Mouse (Mus musculus) splenic B cell, adult 2 months (primary cell): Measurements from ENCODE around the gene Slc12a9.

Source experiments
- DNase-seq: peaks from one replicate; pipeline ENCODE4 v3.0.0-alpha.2; 2011; ENCODE audit warnings: low read depth, low spot score
- H3K27me3 ChIP-seq: 2 replicates; pipeline ENCODE4 v1.6.1; 2012; ENCODE audit warnings: mild to moderate bottlenecking, low read length, moderate library complexity, mixed read lengths; ENCODE audit not compliant: control insufficient read depth, poor library complexity, insufficient read depth, severe bottlenecking
- H3K36me3 ChIP-seq: 2 replicates; pipeline ENCODE4 v1.6.1; 2012; ENCODE audit warnings: mild to moderate bottlenecking, low read length, moderate library complexity, mixed read lengths; ENCODE audit not compliant: control insufficient read depth, poor library complexity, insufficient read depth, severe bottlenecking

Slc12a9 gene

GRCm38 (mm10) chr5:137333512-137334174 lies at the start of gene Slc12a9:
Gene Slc12a9, minus strand, starts transcription at chr5:137333597.
- peak; percentile 94 for DNase-seq
- H3K27me3 ChIP-seq = no peaks in the 10 kb centered on the region

GRCm38 (mm10) chr5:137381152-137381551 lies 47.8 kb upstream of the Slc12a9 start:
- H3K27me3 ChIP-seq = no peaks in the 10 kb centered on the region
- H3K36me3 ChIP-seq = no peaks in the 10 kb centered on the region
- DNase-seq = peak; percentile 77

More at GRCm38 (mm10) chr5:137333512-137334174, at the start of gene Slc12a9:
- H3K36me3 ChIP-seq = no peaks in the 10 kb centered on the region; the same call in 1 of the 2 replicates

GRCm38 (mm10) chr5:137377603-137378002 lies 44.2 kb upstream of the Slc12a9 start:
- Histone ChIP-seq H3K27me3 (no peaks in the 10 kb centered on the region), H3K36me3 (no peaks in the 10 kb centered on the region)
- DNase-seq = no peak

GRCm38 (mm10) chr5:137377176-137377575 lies 43.8 kb upstream of the Slc12a9 start:
- DNase-seq = no peak
- H3K27me3 ChIP-seq = no peaks in the 10 kb centered on the region
- no peaks in the 10 kb centered on the region for H3K36me3 ChIP-seq

- H3K36me3 ChIP-seq = no peaks in the 10 kb centered on the region
- DNase-seq = no peak
- no peaks in the 10 kb centered on the region for H3K27me3 ChIP-seq
Measured at GRCm38 (mm10) chr5:137376722-137377121, 43.3 kb upstream of the Slc12a9 start.

GRCm38 (mm10) chr5:137376198-137376597 lies 42.8 kb upstream of the Slc12a9 start:
- no peaks in the 10 kb centered on the region for H3K36me3 ChIP-seq
- no peaks in the 10 kb centered on the region for H3K27me3 ChIP-seq
- no peak for DNase-seq

GRCm38 (mm10) chr5:137375627-137376026 lies 42.2 kb upstream of the Slc12a9 start:
- Histone ChIP-seq H3K36me3 (no peaks in the 10 kb centered on the region), H3K27me3 (no peaks in the 10 kb centered on the region)
- DNase-seq = no peak

GRCm38 (mm10) chr5:137374521-137375080 lies 41.2 kb upstream of the Slc12a9 start:
- H3K36me3 ChIP-seq = no peaks in the 10 kb centered on the region
- DNase-seq = no peak
- H3K27me3 ChIP-seq = no peaks in the 10 kb centered on the region

GRCm38 (mm10) chr5:137373371-137373950 lies 40.1 kb upstream of the Slc12a9 start:
- no peak for DNase-seq

GRCm38 (mm10) chr5:137369665-137370064 lies 36.3 kb upstream of the Slc12a9 start:
- DNase-seq = no peak
- Histone ChIP-seq H3K27me3 (no peaks in the 10 kb centered on the region), H3K36me3 (no peaks in the 10 kb centered on the region)

More at GRCm38 (mm10) chr5:137373371-137373950, 40.1 kb upstream of the Slc12a9 start:
- Histone ChIP-seq H3K36me3 (no peaks in the 10 kb centered on the region), H3K27me3 (no peaks in the 10 kb centered on the region)

GRCm38 (mm10) chr5:137358382-137358781 lies 25.0 kb upstream of the Slc12a9 start:
- Histone ChIP-seq H3K36me3 (no peaks in the 10 kb centered on the region), H3K27me3 (no peaks in the 10 kb centered on the region)
- peak; percentile 30 for DNase-seq

- no peak for DNase-seq
- Histone ChIP-seq H3K36me3 (no peaks in the 10 kb centered on the region), H3K27me3 (peaks cover 2% of the 10 kb centered on the region)
Measured at GRCm38 (mm10) chr5:137354091-137354490, 20.7 kb upstream of the Slc12a9 start.

- Histone ChIP-seq H3K27me3 (peaks cover 2% of the 10 kb centered on the region), H3K36me3 (no peaks in the 10 kb centered on the region)
- no peak for DNase-seq
Measured at GRCm38 (mm10) chr5:137352011-137352975, 18.9 kb upstream of the Slc12a9 start.

- peaks cover 2% of the 10 kb centered on the region for H3K27me3 ChIP-seq
- no peaks in the 10 kb centered on the region for H3K36me3 ChIP-seq
- no peak for DNase-seq
Measured at GRCm38 (mm10) chr5:137351394-137351793, 18.0 kb upstream of the Slc12a9 start.
